ENCODE assay signal across 13 mouse cellular contexts in genomic region chr17:27643101-27643500, GRCm38 (mm10). TPM values are rescaled to one million over a fixed set of nuclear protein-coding genes. Genes with fewer than 3 reads are reported as not detected.
A peak's percentile ranks its signal among the peaks of the same experiment; 100 is the strongest.
DNase-seq lines count a peak whose midpoint lies in the region; ATAC-seq and TF ChIP-seq lines count a peak whose summit lies in the region.
"Had no signal": no experiment of that assay in that cellular context is flagged by ENCODE, and none has a peak within 500 bp of the region (broad histone marks: within the 10 kb centered on the region; RNA-seq: fewer than 3 reads in every experiment).

No protein-coding gene starts in this region.

- peak overlapping the region; percentile 31 for H3K4me2 ChIP-seq in lung, embryonic 14.5 days
- no peak overlapping the region for H3K4me2 ChIP-seq in embryonic facial prominence, embryonic 12.5 days (replicated peaks)
- peak overlapping the region; percentile 22 for H3K4me2 ChIP-seq in intestine, embryonic 15.5 days (replicated peaks)
- H3K4me2 ChIP-seq: liver, embryonic 15.5 days had no signal

- no peak for TF ChIP-seq CTCF in lung, embryonic 14.5 days (IDR thresholded peaks at IDR 0.05; ENCODE audit: low read depth)
- TF ChIP-seq CTCF in lung, adult 2 months (IDR thresholded peaks at IDR 0.05; ENCODE audit: insufficient read depth, low read length), result no peak
- no peak for TF ChIP-seq CTCF in gastrocnemius, adult 2 months (IDR thresholded peaks at IDR 0.05)

- no peak overlapping the region for H3K4me3 ChIP-seq in lung, embryonic 14.5 days (ENCODE audit: low read depth, low read length)
- no peak overlapping the region for H3K4me3 ChIP-seq in lung, adult 2 months (replicated peaks; ENCODE audit: extremely low read depth, low read depth, low read length)
- no peak overlapping the region for H3K4me3 ChIP-seq in embryonic facial prominence, embryonic 12.5 days
- no peak overlapping the region for H3K4me3 ChIP-seq in intestine, embryonic 15.5 days (replicated peaks)
- H3K4me3 ChIP-seq in gastrocnemius, adult 2 months, result no peak overlapping the region
- H3K4me3 ChIP-seq: liver, embryonic 15.5 days had no signal

- H3K27me3 ChIP-seq in lung, embryonic 14.5 days (ENCODE audit: insufficient read depth, low read length), result no peaks in the 10 kb centered on the region
- H3K27me3 ChIP-seq in embryonic facial prominence, embryonic 12.5 days, result no peaks in the 10 kb centered on the region
- H3K27me3 ChIP-seq in intestine, embryonic 15.5 days (replicated peaks), result no peaks in the 10 kb centered on the region
- H3K27me3 ChIP-seq: liver, embryonic 15.5 days had no signal

- no peaks in the 10 kb centered on the region for H3K9me3 ChIP-seq in lung, embryonic 14.5 days (ENCODE audit: low read depth, low read length)
- H3K9me3 ChIP-seq in embryonic facial prominence, embryonic 12.5 days, result no peaks in the 10 kb centered on the region
- no peaks in the 10 kb centered on the region for H3K9me3 ChIP-seq in intestine, embryonic 15.5 days
- H3K9me3 ChIP-seq: liver, embryonic 15.5 days had no signal

- ATAC-seq in lung, embryonic 14.5 days (ENCODE audit: insufficient read depth), result peak; percentile 69; the same call in 1 of the 2 replicates
- ATAC-seq in embryonic facial prominence, embryonic 12.5 days (ENCODE audit: insufficient number of reproducible peaks, insufficient read depth, low FRiP score, low TSS enrichment), result no peak
- ATAC-seq in intestine, embryonic 15.5 days, result no peak

- no peaks in the 10 kb centered on the region for H3K4me1 ChIP-seq in lung, embryonic 14.5 days (ENCODE audit: insufficient read depth)
- H3K4me1 ChIP-seq in lung, adult 2 months (ENCODE audit: control insufficient read depth, insufficient read depth, low read length), result no peaks in the 10 kb centered on the region
- peaks cover 10% of the 10 kb centered on the region; the same call in 1 of the 2 replicates for H3K4me1 ChIP-seq in embryonic facial prominence, embryonic 12.5 days
- peaks cover 10% of the 10 kb centered on the region for H3K4me1 ChIP-seq in intestine, embryonic 15.5 days (replicated peaks)

- no peaks in the 10 kb centered on the region for H3K36me3 ChIP-seq in lung, embryonic 14.5 days (ENCODE audit: insufficient read depth)
- no peaks in the 10 kb centered on the region for H3K36me3 ChIP-seq in embryonic facial prominence, embryonic 12.5 days
- H3K36me3 ChIP-seq in intestine, embryonic 15.5 days, result no peaks in the 10 kb centered on the region
- H3K36me3 ChIP-seq: liver, embryonic 15.5 days had no signal

- no peak overlapping the region for H3K9ac ChIP-seq in lung, embryonic 14.5 days
- no peak overlapping the region for H3K9ac ChIP-seq in embryonic facial prominence, embryonic 12.5 days
- H3K9ac ChIP-seq in intestine, embryonic 15.5 days, result no peak overlapping the region
- H3K9ac ChIP-seq: liver, embryonic 15.5 days had no signal

- intact Hi-C loops in gastrocnemius, adult 2 months (cut with DNase I), result no loop called here

- H3K27ac ChIP-seq in lung, embryonic 14.5 days (ENCODE audit: low read depth), result peak overlapping the region; percentile 48
- H3K27ac ChIP-seq in embryonic facial prominence, embryonic 12.5 days, result 0 out of 2 replicates have a peak overlapping the region, but pooled peaks have one; percentile 46
- peak overlapping the region; percentile 54; the same call in 1 of the 2 replicates for H3K27ac ChIP-seq in intestine, embryonic 15.5 days
- H3K27ac ChIP-seq in gastrocnemius, adult 2 months, result no peak overlapping the region
- H3K27ac ChIP-seq: liver, embryonic 15.5 days had no signal

- TF ChIP-seq POLR2A in lung, adult 2 months (IDR thresholded peaks at IDR 0.05; ENCODE audit: borderline replicate concordance, extremely low read depth, low read depth, low read length), result no peak

- DNase-seq in lung, embryonic 14.5 days, result peak; percentile 61
- DNase-seq in lung, adult 2 months, result no peak
- DNase-seq in retina, embryonic 14.5 days (ENCODE audit: low spot score), result peak; percentile 62
- DNase-seq in gastrocnemius, adult 2 months, result no peak
- DNase-seq in c-Kit-positive CD71-positive TER-119-positive erythroid progenitor cells, embryonic 14.5 days (ENCODE audit: low spot score), result no peak
- no peak for DNase-seq in B cell, adult 2 months
- DNase-seq: spleen, adult 18-20 months had no signal

- 26% methylated on average over 6 of the region's 6 CpGs for WGBS in lung, embryonic 14.5 days
- 37% methylated on average over 6 of the region's 6 CpGs for WGBS in lung, adult 2 months
- WGBS in embryonic facial prominence, embryonic 12.5 days, result 43% methylated on average over 6 of the region's 6 CpGs
- WGBS in intestine, embryonic 15.5 days, result 31% methylated on average over 6 of the region's 6 CpGs

RNA-seq across cellular contexts. Expression of gene Rps10, which starts 6.6 kb away (rescaled TPM):
- polyA plus RNA-seq in lung, embryonic 14.5 days (2014; fragmentation: Nextera tagmentation; extraction: Ambion mirVana), result 1,167 and 1,191 TPM in 2 replicates
- polyA plus RNA-seq in lung, adult 2 months (2012; rRNA removed), result 803 and 904 TPM in 2 replicates
- 943 and 948 TPM in 2 replicates for polyA plus RNA-seq in embryonic facial prominence, embryonic 12.5 days (2016; fragmentation: Nextera tagmentation; extraction: Ambion mirVana)
- 973 and 1,022 TPM in 2 replicates for polyA plus RNA-seq in intestine, embryonic 15.5 days (2015; fragmentation: Nextera tagmentation; extraction: Ambion mirVana)
- total RNA-seq in gastrocnemius, adult 2 months (2021), result 100 to 1,000 TPM; 342 to 407 TPM

RNA-seq across cellular contexts. Expression of gene RPS10-NUDT3, which starts 8.1 kb away (rescaled TPM):
- polyA plus RNA-seq in lung, embryonic 14.5 days (2014; fragmentation: Nextera tagmentation; extraction: Ambion mirVana), result not detected in 2 replicates
- not detected in 2 replicates for polyA plus RNA-seq in lung, adult 2 months (2012; rRNA removed)
- polyA plus RNA-seq in embryonic facial prominence, embryonic 12.5 days (2016; fragmentation: Nextera tagmentation; extraction: Ambion mirVana), result not detected in 2 replicates
- polyA plus RNA-seq in intestine, embryonic 15.5 days (2015; fragmentation: Nextera tagmentation; extraction: Ambion mirVana), result not detected in 2 replicates
- 1 to 10 TPM in 1 of 2 experiments, not detected in 1; 1.4 TPM for total RNA-seq in gastrocnemius, adult 2 months (2021)
- total RNA-seq: ES-E14; gastrocnemius, postnatal 10 days had no signal
- polyA plus RNA-seq: large intestine, adult 2 months; liver, embryonic 15.5 days had no signal

RNA-seq across cellular contexts. Expression of gene Pacsin1, which starts 12.2 kb away (rescaled TPM):
- 0.39 and 0.60 TPM in 2 replicates for polyA plus RNA-seq in lung, embryonic 14.5 days (2014; fragmentation: Nextera tagmentation; extraction: Ambion mirVana)
- 0.65 and 1.0 TPM in 2 replicates for polyA plus RNA-seq in lung, adult 2 months (2012; rRNA removed)
- polyA plus RNA-seq in embryonic facial prominence, embryonic 12.5 days (2016; fragmentation: Nextera tagmentation; extraction: Ambion mirVana), result 6.5 and 7.5 TPM in 2 replicates
- polyA plus RNA-seq in intestine, embryonic 15.5 days (2015; fragmentation: Nextera tagmentation; extraction: Ambion mirVana), result 2.6 and 2.7 TPM in 2 replicates
- total RNA-seq in gastrocnemius, adult 2 months (2021), result under 1 TPM in 1 of 2 experiments, not detected in 1; 0.18 TPM

RNA-seq across cellular contexts. Expression of gene Nudt3, which starts 19.8 kb away (rescaled TPM):
- polyA plus RNA-seq in lung, embryonic 14.5 days (2014; fragmentation: Nextera tagmentation; extraction: Ambion mirVana), result 30.5 and 34.4 TPM in 2 replicates
- polyA plus RNA-seq in lung, adult 2 months (2012; rRNA removed), result 60.4 and 62.8 TPM in 2 replicates
- polyA plus RNA-seq in embryonic facial prominence, embryonic 12.5 days (2016; fragmentation: Nextera tagmentation; extraction: Ambion mirVana), result 135 and 137 TPM in 2 replicates
- polyA plus RNA-seq in intestine, embryonic 15.5 days (2015; fragmentation: Nextera tagmentation; extraction: Ambion mirVana), result 71.2 and 71.7 TPM in 2 replicates
- total RNA-seq in gastrocnemius, adult 2 months (2021), result 100 to 1,000 TPM; 222 to 261 TPM

Comparison
In these comparisons a context has a peak if more than half of its experiments do, and no peak if none do; other contexts are left out.
1. DNase-seq: peak in lung, embryonic 14.5 days (single experiment) and retina, embryonic 14.5 days (single experiment); none in lung, adult 2 months (single experiment), gastrocnemius, adult 2 months (single experiment), c-Kit-positive CD71-positive TER-119-positive erythroid progenitor cells, embryonic 14.5 days (single experiment) and B cell, adult 2 months (0 of 2).